Comparison of ENCODE assay signal across 11 mouse cellular contexts in the genomic region with DNA sequence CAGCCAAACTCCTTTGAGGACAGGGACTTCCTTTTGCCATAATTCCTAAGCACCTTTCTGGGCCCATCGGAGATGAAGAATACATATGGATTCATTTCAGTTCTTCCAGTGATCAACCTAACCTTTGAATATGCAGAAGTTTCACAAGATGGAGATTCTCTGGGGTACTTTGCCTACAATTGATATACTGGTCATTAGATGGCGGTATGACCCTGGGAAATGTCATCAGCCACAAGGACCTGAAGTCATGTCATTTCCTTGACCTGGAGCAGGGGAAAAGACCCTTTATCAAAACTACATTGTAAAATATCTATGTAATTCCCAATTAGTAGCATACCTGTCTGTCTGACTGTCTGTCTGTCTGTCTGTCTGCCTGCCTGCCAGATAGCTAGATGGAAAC.
"Had no signal": no experiment of that assay in that cellular context is flagged by ENCODE, and none has a peak within 500 bp of the region (broad histone marks: within the 10 kb centered on the region; RNA-seq: fewer than 3 reads in every experiment).

No protein-coding gene starts in this region.

- H3K9me3 ChIP-seq: liver, embryonic 12.5 days; lung, embryonic 15.5 days; neural tube, embryonic 12.5 days had no signal

- H3K4me2 ChIP-seq: liver, embryonic 12.5 days; lung, embryonic 15.5 days; neural tube, embryonic 12.5 days had no signal

- H3K27me3 ChIP-seq: liver, embryonic 12.5 days; lung, embryonic 15.5 days; neural tube, embryonic 12.5 days had no signal

- H3K36me3 ChIP-seq: liver, embryonic 12.5 days; lung, embryonic 15.5 days; neural tube, embryonic 12.5 days had no signal

- ATAC-seq: liver, embryonic 12.5 days had no signal

- DNase-seq: kidney, adult 9 months; kidney, postnatal 36 days; left cerebral cortex, postnatal 4 days; midbrain, embryonic 14.5 days; thymus, adult 18-20 months; thymus, postnatal 14 days had no signal

- H3K27ac ChIP-seq: kidney, postnatal 0 days; liver, embryonic 12.5 days; lung, embryonic 15.5 days; neural tube, embryonic 12.5 days; stomach, postnatal 0 days had no signal

- H3K4me3 ChIP-seq: liver, embryonic 12.5 days; lung, embryonic 15.5 days; neural tube, embryonic 12.5 days had no signal

- H3K9ac ChIP-seq: liver, embryonic 12.5 days; lung, embryonic 15.5 days; neural tube, embryonic 12.5 days had no signal

- H3K4me1 ChIP-seq: liver, embryonic 12.5 days; lung, embryonic 15.5 days; neural tube, embryonic 12.5 days had no signal
